Comparison of ENCODE assay signal across 15 mouse cellular contexts in genomic region chr13:69867296-69868065, GRCm38 (mm10).
DNase-seq lines count a peak whose midpoint lies in the region; ATAC-seq and TF ChIP-seq lines count a peak whose summit lies in the region.
"Had no signal": no experiment of that assay in that cellular context is flagged by ENCODE, and none has a peak within 500 bp of the region (broad histone marks: within the 10 kb centered on the region; RNA-seq: fewer than 3 reads in every experiment).

No protein-coding gene starts in this region.

- H3K4me3 ChIP-seq in kidney, postnatal 0 days (replicated peaks; ENCODE audit: low read depth, low read length) = no peak overlapping the region
- H3K4me3 ChIP-seq in kidney, embryonic 14.5 days (ENCODE audit: low read length) = no peak overlapping the region
- H3K4me3 ChIP-seq: embryonic facial prominence, embryonic 15.5 days; liver, embryonic 13.5 days had no signal

- ATAC-seq in kidney, postnatal 0 days (replicated peaks; ENCODE audit: low FRiP score, low read depth) = no peak
- ATAC-seq in kidney, embryonic 14.5 days (ENCODE audit: low FRiP score, low TSS enrichment) = no peak
- no peak for ATAC-seq in CD4-positive, CD25-positive, alpha-beta regulatory T cell, adult 4 months
- ATAC-seq: activated CD4-positive, CD25-positive, alpha-beta regulatory T cell, adult 4 months; forebrain, embryonic 14.5 days; inflammation-experienced regulatory T-cells, adult 6 months had no signal

- no peak for TF ChIP-seq CTCF in kidney, postnatal 0 days (IDR thresholded peaks at IDR 0.05; ENCODE audit: low read depth)

- H3K9ac ChIP-seq in kidney, postnatal 0 days (ENCODE audit: low read depth, low read length) = no peak overlapping the region
- no peak overlapping the region for H3K9ac ChIP-seq in kidney, embryonic 14.5 days (ENCODE audit: low read depth, low read length)
- H3K9ac ChIP-seq: embryonic facial prominence, embryonic 15.5 days; liver, embryonic 13.5 days had no signal

- H3K27me3 ChIP-seq in kidney, postnatal 0 days (ENCODE audit: insufficient read depth, low read length) = no peaks in the 10 kb centered on the region
- no peaks in the 10 kb centered on the region for H3K27me3 ChIP-seq in kidney, embryonic 14.5 days (ENCODE audit: control insufficient read depth, insufficient read depth, low read length)
- H3K27me3 ChIP-seq: embryonic facial prominence, embryonic 15.5 days; liver, embryonic 13.5 days had no signal

- DNase-seq in kidney, postnatal 0 days (ENCODE audit: low spot score) = peak; percentile 19
- peak; percentile 31 for DNase-seq in testis, postnatal 10 days (ENCODE audit: low spot score)
- no peak for DNase-seq in testis, postnatal 14 days (ENCODE audit: low spot score)
- peak; percentile 65 to 87 for DNase-seq in left cerebral cortex, postnatal 14 days (ENCODE audit: low spot score in 2 of 2)
- DNase-seq in thymus, postnatal 25 days = no peak
- DNase-seq: heart, adult 18-20 months; kidney, postnatal 25 days; liver, embryonic 13.5 days had no signal

- no peak overlapping the region for H3K4me2 ChIP-seq in kidney, postnatal 0 days (ENCODE audit: low read length)
- H3K4me2 ChIP-seq in kidney, embryonic 14.5 days (replicated peaks; ENCODE audit: low read depth, low read length) = no peak overlapping the region
- H3K4me2 ChIP-seq: embryonic facial prominence, embryonic 15.5 days; liver, embryonic 13.5 days; midbrain, embryonic 11.5 days had no signal

- no peaks in the 10 kb centered on the region for H3K36me3 ChIP-seq in kidney, postnatal 0 days (ENCODE audit: insufficient read depth, low read length)
- H3K36me3 ChIP-seq in kidney, embryonic 14.5 days (ENCODE audit: control insufficient read depth, insufficient read depth, low read length) = no peaks in the 10 kb centered on the region
- H3K36me3 ChIP-seq: embryonic facial prominence, embryonic 15.5 days; liver, embryonic 13.5 days had no signal

- intact Hi-C loops in left cerebral cortex, postnatal 14 days (cut with DNase I) = no loop called here

- no peak overlapping the region for H3K27ac ChIP-seq in kidney, postnatal 0 days
- no peak overlapping the region for H3K27ac ChIP-seq in kidney, embryonic 14.5 days (ENCODE audit: low read depth, low read length)
- H3K27ac ChIP-seq: embryonic facial prominence, embryonic 15.5 days; liver, embryonic 13.5 days had no signal

- no peaks in the 10 kb centered on the region for H3K4me1 ChIP-seq in kidney, postnatal 0 days (replicated peaks; ENCODE audit: insufficient read depth, low read length)
- H3K4me1 ChIP-seq in kidney, embryonic 14.5 days (ENCODE audit: control insufficient read depth, insufficient read depth, low read length) = no peaks in the 10 kb centered on the region
- H3K4me1 ChIP-seq: embryonic facial prominence, embryonic 15.5 days; liver, embryonic 13.5 days had no signal

- no peaks in the 10 kb centered on the region for H3K9me3 ChIP-seq in kidney, postnatal 0 days (replicated peaks; ENCODE audit: low read length)
- H3K9me3 ChIP-seq in kidney, embryonic 14.5 days (ENCODE audit: control insufficient read depth, low read length) = no peaks in the 10 kb centered on the region
- H3K9me3 ChIP-seq: embryonic facial prominence, embryonic 15.5 days had no signal

- 76% methylated on average over 15 of the region's 15 CpGs for WGBS in kidney, postnatal 0 days
- 83% methylated on average over 15 of the region's 15 CpGs for WGBS in kidney, embryonic 14.5 days

Comparison
In these comparisons a context has a peak if more than half of its experiments do, and no peak if none do; other contexts are left out.
1. DNase-seq: peak in kidney, postnatal 0 days (single experiment), testis, postnatal 10 days (single experiment) and left cerebral cortex, postnatal 14 days (2 of 2); none in testis, postnatal 14 days (single experiment) and thymus, postnatal 25 days (single experiment).